Mouse (Mus musculus) testis, adult 2 months (tissue): ENCODE data around the gene Farp1. TPM values are rescaled to one million over a fixed set of nuclear protein-coding genes. Genes with fewer than 3 reads are reported as not detected.
A peak's percentile ranks its signal among the peaks of the same experiment; 100 is the strongest.

Experiments used
- H3K27ac ChIP-seq: fragments of 200-500 bp; 2 replicates; pipeline ENCODE4 v1.5.1; 2012; ENCODE audit warnings: low read depth, low read length; ENCODE audit not compliant: control insufficient read depth, insufficient read depth
- H3K27me3 ChIP-seq: fragments of 200-500 bp; 2 replicates; pipeline ENCODE4 v1.6.1; 2012; ENCODE audit warnings: mild to moderate bottlenecking, low read length, moderate library complexity; ENCODE audit not compliant: control insufficient read depth, insufficient read depth
- H3K36me3 ChIP-seq: fragments of 200-500 bp; 2 replicates; pipeline ENCODE4 v1.6.1; 2012; ENCODE audit warnings: mild to moderate bottlenecking, low read length; ENCODE audit not compliant: control insufficient read depth, insufficient read depth
- H3K4me1 ChIP-seq: fragments of 200-500 bp; 2 replicates; pipeline ENCODE4 v1.6.1; 2012; ENCODE audit warnings: low read length; ENCODE audit not compliant: control insufficient read depth, insufficient read depth
- H3K4me3 ChIP-seq: fragments of 200-500 bp; 2 replicates; pipeline ENCODE4 v1.5.1; 2012; ENCODE audit warnings: low read depth, mild to moderate bottlenecking, low read length, moderate library complexity, mixed read lengths; ENCODE audit not compliant: control insufficient read depth
- CTCF ChIP-seq: fragments of 200-500 bp; IDR thresholded peaks from 2 replicates; pipeline ENCODE4 v1.5.1; 2012; ENCODE audit warnings: low read depth, mild to moderate bottlenecking, inconsistent platforms, low read length, moderate library complexity; ENCODE audit not compliant: control insufficient read depth, insufficient read depth, insufficient replicate concordance
- POLR2A ChIP-seq: fragments of 200-500 bp; IDR thresholded peaks from 2 replicates; pipeline ENCODE4 v1.6.1; 2012; ENCODE audit warnings: low read depth, mild to moderate bottlenecking, inconsistent platforms, low read length, moderate library complexity; ENCODE audit not compliant: control insufficient read depth
- polyA plus RNA-seq: library from polyadenylated mRNA; depleted of rRNA; stranded (reverse); fragments of >200 nt; gene quantifications from 2 replicates; pipeline ENCODE4 v1.2.3, GENCODE M21; 2012

Farp1 gene
- polyA plus RNA-seq, 1 experiment = 1.4 TPM

- Histone ChIP-seq H3K36me3 (no peaks in the 10 kb centered on the region), H3K27ac (no peak overlapping the region), H3K27me3 (no peaks in the 10 kb centered on the region), H3K4me1 (no peaks in the 10 kb centered on the region), H3K4me3 (no peak overlapping the region)
- no peak for TF ChIP-seq POLR2A
- TF ChIP-seq CTCF = no peak
Measured at GRCm38 (mm10) chr14:121207441-121208158, 172.6 kb downstream of the Farp1 start.

DNA sequence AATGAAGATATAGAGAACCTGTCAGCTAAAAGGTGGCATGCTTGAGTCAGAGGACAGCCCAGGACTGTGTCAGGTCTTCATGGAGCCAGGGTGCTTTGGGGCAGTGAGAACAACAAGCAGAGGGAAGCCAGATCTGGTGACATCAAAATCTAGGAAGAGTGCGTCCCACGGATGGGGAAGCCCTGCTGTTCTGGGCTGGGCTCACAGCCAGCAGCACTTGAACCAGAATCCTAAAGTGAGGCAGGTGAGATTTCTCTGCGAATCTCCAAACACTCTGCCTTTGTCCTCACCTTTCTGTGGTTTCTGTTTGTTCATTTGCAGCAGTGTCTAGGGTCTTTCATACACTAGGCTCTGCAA, 173.1 kb downstream of the Farp1 start:
- Histone ChIP-seq H3K36me3 (no peaks in the 10 kb centered on the region), H3K4me1 (no peaks in the 10 kb centered on the region), H3K27me3 (no peaks in the 10 kb centered on the region), H3K4me3 (no peak overlapping the region), H3K27ac (no peak overlapping the region)
- no peak for TF ChIP-seq POLR2A
- TF ChIP-seq CTCF = no peak

GRCm38 (mm10) chr14:121210318-121210717, 175.3 kb downstream of the Farp1 start:
- Histone ChIP-seq H3K4me3 (no peak overlapping the region), H3K27me3 (no peaks in the 10 kb centered on the region), H3K4me1 (no peaks in the 10 kb centered on the region), H3K36me3 (no peaks in the 10 kb centered on the region), H3K27ac (no peak overlapping the region)
- TF ChIP-seq CTCF (no peak), POLR2A (no peak)

GRCm38 (mm10) chr14:121213650-121214049, 178.7 kb downstream of the Farp1 start:
- H3K27ac ChIP-seq = no peak overlapping the region
- H3K27me3 ChIP-seq = no peaks in the 10 kb centered on the region
- no peak for TF ChIP-seq POLR2A
- TF ChIP-seq CTCF = no peak
- no peak overlapping the region for H3K4me3 ChIP-seq
- H3K36me3 ChIP-seq = no peaks in the 10 kb centered on the region
- no peaks in the 10 kb centered on the region for H3K4me1 ChIP-seq

DNA sequence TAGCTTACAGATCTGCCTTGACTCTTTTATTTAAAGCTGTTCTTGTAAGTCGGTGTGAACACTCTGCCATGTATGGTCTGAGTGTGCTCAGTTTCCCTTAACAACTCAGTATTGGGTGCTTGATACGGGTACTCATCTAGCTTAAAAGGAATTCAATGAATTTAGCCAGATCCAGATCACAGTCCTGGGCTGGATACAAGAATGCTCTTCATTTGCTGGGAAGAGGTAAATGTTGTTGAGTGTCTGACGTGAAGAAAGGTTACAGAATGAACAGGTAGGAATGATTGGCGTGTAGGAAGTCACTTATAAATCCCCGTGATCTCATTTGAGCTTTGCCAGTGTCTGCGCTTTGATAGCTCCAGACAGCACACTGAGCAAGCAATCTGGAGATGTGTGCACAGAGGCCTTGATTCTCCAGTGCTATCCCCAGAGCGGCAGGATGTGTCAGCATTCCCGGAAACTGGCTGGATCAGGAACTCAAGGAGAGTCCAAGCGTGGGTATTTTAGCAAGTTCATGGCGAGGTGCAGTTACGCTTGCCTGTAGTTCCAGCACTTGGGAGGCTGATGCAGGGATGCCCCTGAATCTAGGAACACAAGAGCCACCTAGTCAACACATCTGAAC, 179.7 kb downstream of the Farp1 start:
- Histone ChIP-seq H3K4me3 (no peak overlapping the region), H3K4me1 (no peaks in the 10 kb centered on the region), H3K27me3 (no peaks in the 10 kb centered on the region), H3K36me3 (no peaks in the 10 kb centered on the region), H3K27ac (no peak overlapping the region)
- TF ChIP-seq CTCF = no peak
- TF ChIP-seq POLR2A = no peak

DNA sequence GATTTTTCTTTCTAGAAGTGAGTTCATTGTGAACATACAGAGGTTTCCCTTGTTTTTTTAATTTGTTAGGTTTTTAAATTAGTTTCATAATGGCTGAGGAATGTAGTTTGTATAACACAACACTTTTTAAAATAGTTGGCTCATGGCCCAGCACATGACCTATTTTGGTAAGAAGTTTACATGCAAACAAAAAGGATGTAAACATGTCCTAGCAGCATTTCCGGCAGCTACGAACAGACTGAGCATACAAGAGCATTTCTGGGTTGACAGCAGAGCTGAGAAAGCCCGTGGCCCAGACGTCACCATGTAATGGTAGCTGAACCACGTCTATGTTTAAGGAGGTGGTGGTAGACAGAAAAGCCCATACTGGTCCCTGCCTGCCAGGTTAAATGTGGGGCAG, 180.8 kb downstream of the Farp1 start:
- no peaks in the 10 kb centered on the region for H3K27me3 ChIP-seq
- H3K4me3 ChIP-seq = no peak overlapping the region
- no peaks in the 10 kb centered on the region for H3K4me1 ChIP-seq
- no peak overlapping the region for H3K27ac ChIP-seq
- H3K36me3 ChIP-seq = no peaks in the 10 kb centered on the region
- TF ChIP-seq CTCF (no peak), POLR2A (no peak)

DNA sequence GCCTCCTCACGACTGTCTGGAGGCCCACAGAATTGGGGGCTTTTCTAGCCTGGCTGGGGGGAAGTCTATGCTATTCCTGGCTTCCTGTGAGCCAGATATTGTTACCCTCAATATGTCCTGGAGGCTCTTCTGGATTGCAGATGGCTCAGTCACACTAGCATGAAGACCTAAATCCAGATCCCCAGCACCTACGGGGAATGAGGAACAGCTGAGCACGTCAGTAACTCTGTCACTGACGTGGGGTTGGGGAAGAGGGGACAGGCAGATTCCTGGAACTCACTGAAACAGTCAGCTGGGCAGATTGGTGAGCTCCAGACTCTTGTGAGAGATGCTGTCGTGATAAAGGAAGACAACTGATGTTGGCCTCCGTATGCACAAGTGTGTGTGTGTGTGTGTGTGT, 181.7 kb downstream of the Farp1 start:
- no peak overlapping the region for H3K27ac ChIP-seq
- no peaks in the 10 kb centered on the region for H3K27me3 ChIP-seq
- TF ChIP-seq CTCF (no peak), POLR2A (no peak)
- H3K4me1 ChIP-seq = no peaks in the 10 kb centered on the region
- H3K4me3 ChIP-seq = no peak overlapping the region
- H3K36me3 ChIP-seq = no peaks in the 10 kb centered on the region

- Histone ChIP-seq H3K36me3 (no peaks in the 10 kb centered on the region), H3K27ac (no peak overlapping the region)
- TF ChIP-seq POLR2A (no peak), CTCF (peak; percentile 55; the same call in 1 of the 2 replicates)
Measured at GRCm38 (mm10) chr14:121218620-121219019, 183.6 kb downstream of the Farp1 start.

More at GRCm38 (mm10) chr14:121218620-121219019, 183.6 kb downstream of the Farp1 start:
- Histone ChIP-seq H3K4me1 (no peaks in the 10 kb centered on the region), H3K27me3 (no peaks in the 10 kb centered on the region), H3K4me3 (no peak overlapping the region)
